Mouse (Mus musculus) layer of hippocampus, adult 2 months (tissue): ENCODE data around the gene Atp1b3. TPM values are rescaled to one million over a fixed set of nuclear protein-coding genes. Genes with fewer than 3 reads are reported as not detected.

Source experiments
- DNase-seq, 2 experiments: peaks; one replicate each; pipeline ENCODE4 v3.0.0; 2022; ENCODE audit warnings: low spot score in 2 of 2
- H3K27ac ChIP-seq: fragments of 200-600 bp; 2 replicates; pipeline ENCODE4 v1.8.1; 2022
- H3K4me3 ChIP-seq: fragments of 200-600 bp; 2 replicates; pipeline ENCODE4 v1.8.1; 2022; ENCODE audit warnings: mild to moderate bottlenecking
- CTCF ChIP-seq: fragments of 200-600 bp; conservative IDR thresholded peaks from 2 replicates; pipeline ENCODE4 v1.8.1; 2022; ENCODE audit warnings: antibody characterized with exemption, mild to moderate bottlenecking, moderate library complexity
- total RNA-seq, 2 experiments: library from RNA; stranded (reverse); gene quantifications; 2 replicates each; pipeline ENCODE4 v1.2.3; 2021

The Atp1b3 gene
- total RNA-seq, 2 experiments from 2014 or later = 72.4 to 88.6 TPM

DNA sequence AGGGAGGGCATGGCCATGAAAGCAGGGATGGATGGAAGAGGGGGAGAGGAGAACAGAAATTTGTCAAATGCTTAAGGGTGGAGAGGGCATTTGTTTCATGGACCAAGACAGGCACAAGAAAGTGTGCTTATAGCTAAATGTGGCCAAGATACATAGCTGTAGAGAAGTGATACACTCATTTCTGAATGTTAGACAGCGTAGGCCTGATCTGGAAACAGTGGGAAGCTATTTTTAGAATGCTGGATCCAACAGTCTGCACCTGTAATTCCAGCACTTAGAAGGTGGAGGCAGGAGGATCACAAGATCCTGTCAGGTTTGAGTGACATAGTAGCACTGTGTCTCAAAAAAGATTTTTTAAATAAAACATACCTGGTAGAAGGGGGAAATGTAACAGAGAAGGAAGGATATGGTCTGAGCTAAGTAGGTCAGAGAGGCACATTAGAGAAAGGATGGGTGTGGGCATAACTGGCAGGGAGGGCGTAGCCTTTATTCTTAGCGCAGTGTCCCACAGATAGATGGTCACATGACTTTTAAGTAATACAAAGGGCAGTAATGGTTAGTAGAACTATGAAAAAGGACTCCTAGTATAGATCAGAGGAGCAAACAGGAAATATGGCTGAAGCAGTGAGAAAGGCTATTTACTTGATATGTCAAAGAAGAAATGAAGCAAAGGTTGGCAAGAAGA is 64.8 kb downstream of the Atp1b3 start:
- no peak for DNase-seq
- no peak overlapping the region for H3K27ac ChIP-seq
- no peak overlapping the region for H3K4me3 ChIP-seq
- no peak for TF ChIP-seq CTCF

- Histone ChIP-seq H3K4me3 (no peak overlapping the region), H3K27ac (no peak overlapping the region)
- no peak for TF ChIP-seq CTCF
- no peak for DNase-seq
Observed at GRCm38 (mm10) chr9:96292144-96292543, 72.1 kb downstream of the Atp1b3 start.

GRCm38 (mm10) chr9:96284916-96285315 is 79.3 kb downstream of the Atp1b3 start:
- Histone ChIP-seq H3K27ac (no peak overlapping the region), H3K4me3 (no peak overlapping the region)
- DNase-seq = no peak
- TF ChIP-seq CTCF = peak; percentile 75

Other genes with a start within 250 kb of the Atp1b3 start
- gene Gk5, start 245.1 kb downstream of the Atp1b3 start, total RNA-seq = 1 to 10 TPM; 4.5 to 5.6 TPM
- gene Tfdp2, start 168.2 kb downstream of the Atp1b3 start, total RNA-seq = 10 to 100 TPM; 42.7 to 46.1 TPM
- gene Rnf7, start 114.2 kb upstream of the Atp1b3 start, total RNA-seq = 10 to 100 TPM; 57.2 to 58.1 TPM
- gene Gm28729, start 160.8 kb upstream of the Atp1b3 start, total RNA-seq = under 1 TPM in 1 of 2 experiments, not detected in 1; 0.34 TPM